Mouse (Mus musculus): ENCODE measurements at regions not wholly inside any gene's neighbourhood (a gene's known extent, or its start where the extent isn't known, plus 50 kb on each side); places are given as distances from the start of the nearest gene placed in this dataset.
A peak's percentile ranks its signal among the peaks of the same experiment; 100 is the strongest.

DNA sequence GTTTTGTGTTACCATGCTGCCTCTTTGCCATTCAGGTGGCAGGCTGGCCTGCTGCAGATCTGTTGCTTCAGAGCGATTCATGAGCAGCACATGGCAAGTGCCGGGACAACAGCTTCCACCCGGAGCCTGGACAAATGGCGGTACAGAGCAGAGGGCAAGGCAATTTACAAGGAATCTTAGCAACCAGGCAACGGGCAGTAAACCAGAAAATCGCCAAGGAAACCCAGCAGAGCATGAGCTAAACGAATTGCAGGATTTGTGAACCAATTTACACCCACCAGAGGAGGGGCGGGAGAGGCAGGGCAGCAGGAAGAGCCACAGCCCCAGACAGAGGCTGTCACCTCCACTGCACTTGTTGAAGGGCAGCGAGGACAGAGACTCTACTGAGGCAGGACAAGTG lies 60.5 kb upstream of the Loxl4 start:
- intact Hi-C loops (cut with DNase I), result no loop called here
- DNase-seq (ENCODE audit: low spot score), result no peak

DNA sequence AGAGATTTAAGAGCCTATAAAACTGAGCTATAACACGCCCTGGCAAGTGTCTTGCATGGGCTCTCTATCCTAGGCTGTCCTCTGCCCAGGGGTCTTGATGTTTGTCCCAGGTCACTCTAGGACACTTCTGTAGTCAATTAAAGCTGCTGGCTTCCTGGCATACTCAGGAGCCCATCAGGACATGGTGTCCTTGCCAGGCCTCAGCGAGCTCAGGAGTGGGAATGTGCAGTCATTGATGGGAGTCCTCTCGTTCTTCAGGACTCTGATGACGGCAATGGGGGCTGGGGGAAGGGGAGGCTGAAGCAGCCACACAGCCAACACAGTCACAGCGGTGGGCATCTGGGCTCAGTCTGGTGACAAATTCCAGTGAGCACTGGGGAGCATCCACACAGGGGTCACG lies 57.3 kb upstream of the Loxl4 start:
- intact Hi-C loops (cut with DNase I), result no loop called here
- DNase-seq (ENCODE audit: low spot score), result peak; percentile 31

DNA sequence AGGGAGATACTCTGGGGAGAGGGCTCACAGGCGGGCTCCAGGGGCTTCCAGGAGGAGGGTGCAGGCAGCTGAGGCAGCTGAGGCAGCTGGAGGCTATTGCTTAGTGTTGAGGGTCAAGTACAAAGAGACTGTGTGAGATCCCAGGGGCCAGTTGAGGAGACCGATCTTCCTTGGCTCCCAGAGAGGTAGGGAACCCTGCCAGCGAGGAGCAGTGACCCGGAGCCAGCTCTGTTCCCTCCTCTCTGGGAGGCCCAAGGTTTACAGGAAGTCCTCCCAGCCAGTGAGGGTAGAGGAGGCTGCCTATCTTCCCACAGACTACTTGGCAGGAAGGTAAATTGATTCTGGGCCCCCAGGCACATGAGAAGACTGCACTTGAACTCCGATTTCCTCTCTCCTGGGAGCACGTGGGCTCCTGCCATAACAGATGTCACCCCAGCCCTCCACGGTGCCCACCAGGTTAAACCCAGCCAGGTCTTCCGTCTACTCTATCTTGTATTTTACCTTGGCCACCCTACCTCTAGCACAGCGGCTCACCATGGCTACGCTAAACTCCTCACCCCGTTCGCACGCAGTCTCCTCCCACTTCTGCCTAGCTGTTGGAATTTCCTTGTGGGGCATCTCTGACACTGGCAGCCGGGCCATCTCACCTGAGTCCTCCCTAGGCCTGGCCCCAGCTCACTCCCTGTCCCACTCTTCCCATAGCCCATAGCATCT lies 55.9 kb upstream of the Loxl4 start:
- peak; percentile 43 for DNase-seq (ENCODE audit: low spot score)
- intact Hi-C loops (cut with DNase I), result no loop called here

DNA sequence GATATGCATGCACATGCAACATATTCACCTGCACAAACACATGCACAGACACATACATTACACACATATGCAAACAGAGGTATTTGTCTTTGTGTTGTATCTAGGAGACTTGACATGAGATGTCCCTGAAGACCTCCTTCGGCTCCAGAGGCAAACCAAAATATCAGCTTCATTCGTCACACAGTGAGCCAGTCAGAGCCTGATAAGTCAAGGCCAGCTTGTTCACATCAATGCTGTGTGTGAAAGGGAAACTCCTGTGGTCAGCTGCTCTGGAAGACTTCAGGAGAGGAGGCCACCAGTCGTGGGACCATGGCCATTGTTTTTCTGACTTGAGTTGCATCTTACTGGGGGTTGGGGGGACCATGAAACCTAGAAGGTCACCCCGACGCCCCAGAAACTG lies 54.3 kb upstream of the Loxl4 start:
- no peak for DNase-seq (ENCODE audit: low spot score)
- intact Hi-C loops (cut with DNase I), result no loop called here

Data from heart, postnatal 25 days (tissue).